Mouse (Mus musculus) MEL (cell line): ENCODE results near the gene Cyp19a1.

Experiments used
- CHD2 ChIP-seq: IDR thresholded peaks from 2 replicates; pipeline ENCODE4 v1.6.1; 2011; ENCODE audit warnings: low read length, improper control_type of control experiment
- CTCF ChIP-seq, 3 experiments: IDR thresholded peaks in 2 of 3; conservative IDR thresholded peaks in 1 of 3; 2 replicates each; pipeline ENCODE4 v1.5.1; 2011 to 2012; ENCODE audit warnings: low read length in 3 of 3, low read depth in 2 of 3, mild to moderate bottlenecking in 2 of 3, improper control_type of control experiment in 1 of 3, inconsistent platforms in 1 of 3, mixed read lengths in 1 of 3, moderate library complexity in 1 of 3; ENCODE audit not compliant: control insufficient read depth in 1 of 3, insufficient read depth in 1 of 3, poor library complexity in 1 of 3, severe bottlenecking in 1 of 3
- EP300 ChIP-seq, 2 experiments: IDR thresholded peaks; 2 replicates each; pipeline ENCODE4 v1.6.1; 2011; ENCODE audit warnings: improper control_type of control experiment in 2 of 2, low read length in 2 of 2, low read depth in 1 of 2, mild to moderate bottlenecking in 1 of 2
- JUND ChIP-seq: IDR thresholded peaks from 2 replicates; pipeline ENCODE4 v1.6.1; 2011; ENCODE audit warnings: low read depth, mild to moderate bottlenecking, improper control_type of control experiment, low read length
- MAZ ChIP-seq: IDR thresholded peaks from 2 replicates; pipeline ENCODE4 v1.6.1; 2012; ENCODE audit warnings: low read depth, mild to moderate bottlenecking, inconsistent platforms, low read length, improper control_type of control experiment
- MXI1 ChIP-seq: IDR thresholded peaks from 2 replicates; pipeline ENCODE4 v1.6.1; 2011; ENCODE audit warnings: mild to moderate bottlenecking, low read depth, low read length, improper control_type of control experiment
- MYB ChIP-seq: IDR thresholded peaks from 2 replicates; pipeline ENCODE4 v1.6.1; 2011; ENCODE audit warnings: mild to moderate bottlenecking, low read depth, low read length, improper control_type of control experiment
- POLR2A ChIP-seq, 2 experiments: IDR thresholded peaks; 2 replicates each; pipeline ENCODE4 v1.6.1; 2011 to 2012; ENCODE audit warnings: low read length in 2 of 2, mild to moderate bottlenecking in 2 of 2, control low read depth in 1 of 2, improper control_type of control experiment in 1 of 2, low read depth in 1 of 2, moderate library complexity in 1 of 2; ENCODE audit not compliant: control insufficient read depth in 1 of 2, insufficient read depth in 1 of 2, poor library complexity in 1 of 2
- POLR2AphosphoS5 ChIP-seq: IDR thresholded peaks from 2 replicates; pipeline ENCODE4 v1.6.1; 2012; ENCODE audit warnings: low read depth, borderline replicate concordance, mild to moderate bottlenecking, inconsistent platforms, low read length, moderate library complexity, mixed read lengths
- RCOR1 ChIP-seq: IDR thresholded peaks from 2 replicates; pipeline ENCODE4 v1.6.1; 2012; ENCODE audit warnings: low read depth, mild to moderate bottlenecking, inconsistent platforms, low read length, improper control_type of control experiment
- SIN3A ChIP-seq: IDR thresholded peaks from 2 replicates; pipeline ENCODE4 v1.6.1; 2012; ENCODE audit warnings: low read length, improper control_type of control experiment, inconsistent platforms
- TAL1 ChIP-seq: IDR thresholded peaks from 2 replicates; pipeline ENCODE4 v1.6.1; 2012; ENCODE audit warnings: mild to moderate bottlenecking, inconsistent platforms, low read length, moderate library complexity, mixed read lengths
- USF1 ChIP-seq: IDR thresholded peaks from 2 replicates; pipeline ENCODE4 v1.6.1; 2014; ENCODE audit warnings: low read depth, mild to moderate bottlenecking, inconsistent platforms, low read length, improper control_type of control experiment, moderate library complexity
- ZC3H11A ChIP-seq: IDR thresholded peaks from 2 replicates; pipeline ENCODE4 v1.6.1; 2012; ENCODE audit warnings: low read depth, mild to moderate bottlenecking, inconsistent platforms, low read length, improper control_type of control experiment

GRCm38 (mm10) chr9:54181330-54181729, 86.6 kb downstream of the Cyp19a1 start:
- peak; percentile 33 to 64 (median 45); a peak in 5 of 6 replicates for TF ChIP-seq CTCF (IDR thresholded peaks at IDR 0.05 in 2 of 3, conservative IDR thresholded peaks at IDR 0.05 in 1 of 3; ENCODE audit: control insufficient read depth in 1 of 3, insufficient read depth in 1 of 3, low read depth in 2 of 3, low read length in 3 of 3, poor library complexity in 1 of 3, severe bottlenecking in 1 of 3)
- TF ChIP-seq JUND: no peak
- TF ChIP-seq TAL1: no peak
- no peak for TF ChIP-seq MYB
- TF ChIP-seq EP300 (IDR thresholded peaks at IDR 0.05; ENCODE audit: low read depth in 1 of 2, low read length in 2 of 2): no peak
- TF ChIP-seq POLR2A (IDR thresholded peaks at IDR 0.05; ENCODE audit: control insufficient read depth in 1 of 2, insufficient read depth in 1 of 2, low read depth in 1 of 2, low read length in 2 of 2, poor library complexity in 1 of 2): no peak
- no peak for TF ChIP-seq MAZ
- no peak for TF ChIP-seq MXI1
- TF ChIP-seq SIN3A: no peak
- TF ChIP-seq RCOR1: no peak
- peak; percentile 38; the same call in 1 of the 2 replicates for TF ChIP-seq ZC3H11A
- no peak for TF ChIP-seq USF1
- TF ChIP-seq POLR2AphosphoS5: no peak
- TF ChIP-seq CHD2: no peak
